Mouse (Mus musculus): ENCODE results near the gene Sppl3.

The Sppl3 gene

DNA sequence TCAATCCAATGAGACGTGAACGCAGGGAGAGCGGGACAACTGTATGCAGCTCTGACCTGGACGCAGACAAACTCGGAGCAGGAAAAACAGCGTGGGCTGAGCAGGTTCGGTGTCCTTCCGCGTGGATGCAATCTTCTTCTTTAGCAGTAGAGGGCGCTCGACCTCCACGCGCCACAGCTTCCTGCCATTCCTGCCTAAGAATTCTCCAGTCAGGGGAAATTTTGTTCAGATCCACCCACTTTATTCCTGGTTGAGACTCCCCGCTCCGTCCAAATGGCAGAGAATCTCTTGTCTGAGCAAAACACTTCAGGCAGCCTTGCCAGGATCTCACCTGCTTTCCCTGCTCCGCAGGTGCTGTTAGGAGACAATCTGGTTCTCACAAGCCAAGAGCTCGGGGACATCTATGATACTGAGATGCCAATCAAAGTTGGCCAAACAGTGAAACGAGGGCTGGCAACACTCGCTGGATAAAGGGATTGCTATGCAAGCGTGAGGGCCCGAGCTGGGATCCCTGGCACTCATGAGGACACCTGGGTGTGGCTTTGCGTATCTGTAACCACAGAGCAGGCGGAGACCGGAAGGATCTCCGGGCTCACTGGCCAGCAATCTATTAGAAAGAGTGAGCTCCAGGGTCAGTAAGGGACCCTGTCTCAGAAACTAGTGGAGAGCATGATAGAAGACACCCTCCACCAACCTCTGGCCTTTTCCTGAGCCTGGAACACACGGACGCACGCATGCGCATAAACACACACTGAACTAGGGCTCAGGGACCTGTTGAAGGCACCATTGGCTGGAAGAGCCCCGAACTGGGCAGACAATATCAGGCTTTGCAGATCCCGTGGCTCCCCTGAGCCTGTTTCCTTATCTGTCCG, 31.5 kb upstream of the Sppl3 start:
- CTCF ChIA-PET: interaction anchor here (0.5 to 4.1 kb wide), 123 partner anchors 8 to 1515 kb away, joined by 3 to 35 read pairs (median 4); partner anchors contain the start of genes Hnf1a (in 3 of the 4), Cabp1 (in 2 of the 4), 2210016L21Rik (in 1 of the 4) and Acads (in 1 of the 4)
- POLR2A ChIA-PET: interaction anchor here (0.5 to 3.7 kb wide), 77 partner anchors 8 to 456 kb away, joined by 3 to 18 read pairs (median 4); partner anchors contain the start of genes Unc119b (in 2 of the 4), Acads (in 1 of the 4), Hnf1a (in 1 of the 4) and Mlec (in 1 of the 4)

GRCm38 (mm10) chr5:114980122-114980748, 30.7 kb upstream of the Sppl3 start:
- POLR2A ChIA-PET: interaction anchor here (0.6 to 3.7 kb wide), 63 partner anchors 9 to 413 kb away, joined by 3 to 18 read pairs (median 4); partner anchors contain the start of genes Hnf1a (in 2 of the 4), Acads (in 1 of the 4), Mlec (in 1 of the 4) and Sppl3 (in 1 of the 4)
- CTCF ChIA-PET: interaction anchor here (0.5 to 4.1 kb wide), 70 partner anchors 9 to 1423 kb away, joined by 3 to 35 read pairs (median 6); partner anchors contain the start of genes Hnf1a (in 3 of the 4), Cabp1 (in 2 of the 4), 2210016L21Rik (in 1 of the 4) and Acads (in 1 of the 4)

DNA sequence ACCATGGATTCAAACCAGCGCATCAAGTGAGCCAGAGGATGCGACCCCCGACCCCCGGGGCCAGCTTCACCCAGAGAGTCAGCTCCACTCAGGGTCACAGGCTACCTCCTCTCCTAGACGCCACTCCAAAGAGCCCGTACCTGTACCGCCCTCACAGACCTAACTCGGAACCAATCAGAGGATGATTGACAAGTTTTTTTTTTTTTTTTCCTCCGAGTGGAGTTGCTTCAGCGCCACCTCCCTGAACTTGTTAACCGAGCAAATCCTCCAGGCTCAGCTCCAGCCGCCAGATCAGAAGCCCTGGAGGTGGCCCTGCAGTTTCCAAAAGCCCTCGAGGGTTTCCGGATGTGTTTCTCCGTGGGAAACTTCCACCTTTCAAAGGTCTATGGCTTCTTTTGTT, 28.9 kb upstream of the Sppl3 start:
- POLR2A ChIA-PET: interaction anchor here (0.5 to 3.1 kb wide), 23 partner anchors 8 to 892 kb away, joined by 3 to 12 read pairs (median 3); partner anchors contain the start of genes Hnf1a (in 1 of the 4) and Sppl3 (in 1 of the 4)
- CTCF ChIA-PET: interaction anchor here in 2 of 4 experiments (0.6 to 1.3 kb wide), 3 partner anchors 126 to 292 kb away, joined by 3 to 6 read pairs (median 4); no protein-coding TSS in a partner anchor

DNA sequence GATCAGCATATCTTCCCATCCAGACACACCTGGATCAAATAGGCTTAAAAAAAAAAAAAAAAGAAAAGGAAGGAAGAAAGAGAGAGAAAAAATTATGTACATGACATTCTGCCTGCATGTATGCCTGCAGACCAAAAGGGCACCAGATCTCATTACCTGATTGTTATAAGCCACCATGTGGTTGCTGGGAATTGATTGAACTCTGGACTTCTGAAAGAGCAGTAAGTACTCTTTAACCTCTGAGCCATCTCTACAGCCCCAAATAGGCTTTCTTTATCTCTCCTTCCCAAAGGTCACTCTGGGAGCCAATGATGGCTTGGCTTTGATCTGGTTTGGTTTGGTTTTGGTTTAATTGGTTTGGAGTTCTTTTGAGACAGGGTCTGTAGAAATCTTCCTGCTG, 25.9 kb upstream of the Sppl3 start:
- ChIA-PET POLR2A (interaction anchor here in 3 of 4 experiments (0.7 to 1.9 kb wide), 11 partner anchors 8 to 1399 kb away, joined by 3 to 7 read pairs (median 4); no protein-coding TSS in a partner anchor), CTCF (interaction anchor here in 2 of 4 experiments (0.6 to 1.0 kb wide), 4 partner anchors 12 to 1022 kb away, joined by 3 to 17 read pairs (median 4); no protein-coding TSS in a partner anchor)

GRCm38 (mm10) chr5:114996447-114996846, 14.5 kb upstream of the Sppl3 start:
- POLR2A ChIA-PET: interaction anchor here (0.6 to 7.7 kb wide), 33 partner anchors 8 to 869 kb away, joined by 3 to 82 read pairs (median 3); partner anchors contain the start of genes Sppl3 (in 2 of the 4), 2210016L21Rik (in 1 of the 4), Hnf1a (in 1 of the 4) and Mlec (in 1 of the 4)
- CTCF ChIA-PET: interaction anchor here in 3 of 4 experiments (0.5 to 1.9 kb wide), 7 partner anchors 11 to 1664 kb away, joined by 3 to 17 read pairs (median 4); no protein-coding TSS in a partner anchor

GRCm38 (mm10) chr5:114997327-114997726, 13.6 kb upstream of the Sppl3 start:
- CTCF ChIA-PET: interaction anchor here in 3 of 4 experiments (0.6 to 1.9 kb wide), 3 partner anchors 12 to 1142 kb away, joined by 4 to 8 read pairs (median 4); no protein-coding TSS in a partner anchor
- POLR2A ChIA-PET: interaction anchor here in 3 of 4 experiments (0.5 to 7.7 kb wide), 23 partner anchors 11 to 868 kb away, joined by 3 to 82 read pairs (median 3); partner anchors contain the start of genes Sppl3 (in 2 of the 3), Hnf1a (in 1 of the 3), Mlec (in 1 of the 3) and Unc119b (in 1 of the 3)

DNA sequence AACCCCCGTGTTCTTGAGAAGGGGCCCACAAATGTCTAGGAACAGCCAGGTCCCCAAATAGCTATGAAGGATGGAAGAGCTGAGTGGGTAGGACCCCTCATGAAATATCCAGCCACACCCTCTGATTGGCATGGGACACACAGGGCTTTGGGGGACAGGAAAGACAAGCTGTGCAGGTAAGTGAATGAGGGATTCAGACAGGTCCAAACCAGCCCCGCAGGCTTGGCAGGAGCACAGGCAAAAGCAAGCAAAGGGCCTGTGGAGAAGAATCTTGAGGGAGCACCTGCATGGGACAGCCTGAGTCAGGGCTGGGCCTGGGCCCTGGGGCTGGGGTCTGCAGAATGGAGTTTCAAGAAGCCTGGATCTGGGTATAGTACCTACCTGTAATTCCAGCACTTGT, 10.4 kb upstream of the Sppl3 start:
- CTCF ChIA-PET: interaction anchor here in 3 of 4 experiments (0.6 to 1.5 kb wide), 5 partner anchors 14 to 258 kb away, joined by 3 to 4 read pairs (median 3); no protein-coding TSS in a partner anchor
- POLR2A ChIA-PET: interaction anchor here in 3 of 4 experiments (0.8 to 7.7 kb wide), 17 partner anchors 9 to 159 kb away, joined by 3 to 82 read pairs (median 4); partner anchors contain the start of gene Sppl3 (in 3 of the 3)

DNA sequence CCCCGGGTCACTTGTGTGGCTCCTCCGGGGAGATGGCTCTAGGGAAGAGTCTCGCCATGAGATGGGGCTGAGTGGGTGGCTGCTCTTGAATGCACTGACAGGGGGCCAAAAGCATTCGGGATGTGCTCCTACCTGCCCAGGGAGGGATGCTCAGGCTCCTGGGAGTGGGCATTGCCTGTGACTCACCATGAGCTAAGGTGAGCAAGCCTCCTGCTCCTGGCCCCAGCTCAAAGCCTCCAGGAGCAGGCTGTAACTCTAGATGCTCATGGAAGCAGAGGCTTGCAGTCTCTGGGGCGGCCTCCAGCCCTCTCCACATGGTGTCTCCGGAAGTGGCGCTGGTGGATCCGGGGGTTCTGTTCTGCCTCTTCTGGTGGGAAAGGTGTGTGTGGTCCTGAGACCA, 9.5 kb upstream of the Sppl3 start:
- POLR2A ChIA-PET: interaction anchor here in 3 of 4 experiments (0.7 to 7.7 kb wide), 12 partner anchors 9 to 185 kb away, joined by 3 to 82 read pairs (median 4); partner anchors contain the start of gene Sppl3 (in 3 of the 3)
- CTCF ChIA-PET: interaction anchor here in 2 of 4 experiments (0.7 to 1.0 kb wide), 3 partner anchors 23 to 257 kb away, joined by 3 read pairs; no protein-coding TSS in a partner anchor

- ChIA-PET CTCF (no interaction called here), POLR2A (interaction anchor here in 2 of 4 experiments (0.6 to 8.7 kb wide), 3 partner anchors 23 to 32 kb away, joined by 3 to 98 read pairs (median 3); partner anchors contain the start of gene Hnf1a (in 1 of the 2))
Measured at GRCm38 (mm10) chr5:115002781-115003180, 8.2 kb upstream of the Sppl3 start.

- POLR2A ChIA-PET: interaction anchor here in 3 of 4 experiments (0.6 to 8.7 kb wide), 12 partner anchors 11 to 492 kb away, joined by 3 to 98 read pairs (median 3); partner anchors contain the start of gene Hnf1a (in 1 of the 3)
Measured at GRCm38 (mm10) chr5:115003224-115003873, 7.6 kb upstream of the Sppl3 start.

DNA sequence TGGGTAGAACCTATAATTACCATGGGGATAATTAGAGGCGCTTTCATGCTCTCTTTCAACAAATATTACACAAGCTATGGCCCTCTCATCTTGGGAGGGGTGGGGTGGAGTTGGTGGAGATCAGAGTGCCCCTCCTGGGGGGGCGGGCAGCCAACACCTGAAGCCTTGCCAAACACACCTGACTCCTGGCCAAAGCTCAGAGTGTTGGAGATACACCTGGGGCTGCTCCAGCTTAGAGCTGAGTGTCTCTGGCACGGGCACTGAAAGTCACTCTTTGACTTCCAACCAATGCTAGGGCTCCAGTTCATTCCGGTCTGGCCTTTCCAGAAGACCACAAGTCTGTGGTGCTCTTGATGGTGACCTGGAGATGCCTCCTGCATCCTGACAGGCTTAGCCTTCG, 3.2 kb upstream of the Sppl3 start:
- ChIA-PET POLR2A (interaction anchor here (0.5 to 8.7 kb wide), 19 partner anchors 8 to 258 kb away, joined by 3 to 98 read pairs (median 4); partner anchors contain the start of gene Mlec (in 1 of the 4)), CTCF (interaction anchor here in 1 of 4 experiments (0.8 kb wide), 1 partner anchor 28 kb away, joined by 3 read pairs; no protein-coding TSS in a partner anchor)

More at GRCm38 (mm10) chr5:115003224-115003873, 7.6 kb upstream of the Sppl3 start:
- CTCF ChIA-PET: interaction anchor here in 3 of 4 experiments (0.6 kb wide), 3 partner anchors 24 to 521 kb away, joined by 3 read pairs; no protein-coding TSS in a partner anchor

- POLR2A ChIA-PET: interaction anchor here in 3 of 4 experiments (0.6 to 8.7 kb wide), 17 partner anchors 8 to 233 kb away, joined by 3 to 98 read pairs (median 5); partner anchors contain the start of gene Mlec (in 1 of the 3)
- CTCF ChIA-PET: no interaction called here
Measured at GRCm38 (mm10) chr5:115008307-115008706, 2.6 kb upstream of the Sppl3 start.

DNA sequence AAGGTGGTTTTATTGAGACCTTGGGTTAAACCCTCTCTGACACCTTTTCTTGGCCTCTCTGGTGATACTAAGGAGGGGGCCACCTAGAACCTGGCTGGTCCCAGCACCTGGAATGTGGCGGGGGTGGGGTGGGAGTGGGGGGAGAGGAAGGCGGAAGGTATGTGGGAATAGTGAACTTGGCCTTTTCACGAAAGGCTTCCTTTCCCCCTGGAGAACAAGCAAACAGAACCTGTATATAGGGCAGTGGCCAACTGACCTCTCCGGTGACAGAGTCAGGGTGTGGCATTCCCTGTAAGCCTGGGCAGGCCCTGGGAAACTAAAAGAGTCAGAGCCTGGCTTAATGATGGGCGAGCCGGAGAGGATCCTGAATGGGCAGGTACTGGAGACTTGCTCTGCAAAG, 1.8 kb upstream of the Sppl3 start:
- POLR2A ChIA-PET: interaction anchor here in 3 of 4 experiments (0.6 to 8.7 kb wide), 27 partner anchors 9 to 480 kb away, joined by 3 to 98 read pairs (median 4); partner anchors contain the start of genes Hnf1a (in 2 of the 3) and 1500011B03Rik (in 1 of the 3)

GRCm38 (mm10) chr5:115009961-115010360, 976 bp upstream of the Sppl3 start:
- ChIA-PET CTCF (interaction anchor here in 2 of 4 experiments (1.5 to 1.9 kb wide), 2 partner anchors 30 to 31 kb away, joined by 3 to 6 read pairs; no protein-coding TSS in a partner anchor), POLR2A (interaction anchor here in 3 of 4 experiments (0.6 to 8.7 kb wide), 37 partner anchors 10 to 479 kb away, joined by 3 to 98 read pairs (median 4); partner anchors contain the start of genes Hnf1a (in 2 of the 3), 1500011B03Rik (in 1 of the 3), 2210016L21Rik (in 1 of the 3) and Rnf10 (in 1 of the 3))

More for the DNA sequence above, 1.8 kb upstream of the Sppl3 start:
- CTCF ChIA-PET: interaction anchor here in 2 of 4 experiments (1.5 to 1.9 kb wide), 2 partner anchors 29 to 30 kb away, joined by 3 to 6 read pairs; no protein-coding TSS in a partner anchor

GRCm38 (mm10) chr5:115011217-115011518, 231 bp downstream of the Sppl3 start:
- CTCF ChIA-PET: interaction anchor here in 2 of 4 experiments (0.6 to 1.9 kb wide), 2 partner anchors 32 to 1024 kb away, joined by 3 to 6 read pairs; no protein-coding TSS in a partner anchor
- POLR2A ChIA-PET: interaction anchor here in 3 of 4 experiments (0.5 to 8.7 kb wide), 9 partner anchors 11 to 261 kb away, joined by 3 to 98 read pairs (median 5); partner anchors contain the start of gene Rnf10 (in 1 of the 3)

All from embryonic stem cell, embryonic (primary cell).